Mouse (Mus musculus): ENCODE measurements around the gene Lcp1.

DNA sequence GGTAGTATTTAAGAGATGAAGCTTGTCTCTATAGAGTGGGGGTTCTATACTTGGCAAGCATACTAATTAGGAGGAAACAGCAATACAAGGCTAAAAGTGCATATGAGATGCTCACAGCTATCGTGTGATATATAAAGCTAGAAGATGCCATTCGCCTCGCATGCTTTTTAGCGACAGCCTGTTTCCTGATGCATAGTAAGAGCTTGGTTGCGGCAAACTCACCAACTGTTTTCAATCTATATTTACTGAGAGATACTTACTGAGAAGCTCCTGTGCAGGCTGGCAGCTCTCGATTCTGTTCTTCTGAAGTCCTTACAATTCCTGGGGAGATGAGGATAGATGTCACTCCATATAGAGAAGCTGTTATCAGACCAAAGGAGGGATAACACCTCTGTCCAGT lies 148.8 kb downstream of the Lcp1 start:
- TF ChIP-seq CTCF (IDR thresholded peaks at IDR 0.05; ENCODE audit: low read depth) = no peak
- TF ChIP-seq EP300 (optimal IDR thresholded peaks at IDR 0.05) = no peak

Data from stomach, postnatal 0 days (tissue).